Mouse (Mus musculus) MEL (cell line): ENCODE measurements around the gene Usp33. TPM values are rescaled to one million over a fixed set of nuclear protein-coding genes. Genes with fewer than 3 reads are reported as not detected.

Experiments
- DNase-seq: peaks from one replicate; pipeline ENCODE4 v3.0.0; 2011; ENCODE audit warnings: low read depth, low spot score
- H3K27ac ChIP-seq: 2 replicates; pipeline ENCODE4 v1.5.1; 2012; ENCODE audit warnings: low read depth, mild to moderate bottlenecking, control low read depth, low read length, moderate library complexity; ENCODE audit not compliant: control insufficient read depth
- H3K27me3 ChIP-seq, 2 experiments: fragments of 150-350 bp in 1 of 2; sonication (generic) in 1 of 2; 2 replicates each; pipeline ENCODE4 v1.6.1; 2012; ENCODE audit warnings: low read length in 2 of 2, mild to moderate bottlenecking in 2 of 2, improper control_type of control experiment in 1 of 2, moderate library complexity in 1 of 2; ENCODE audit not compliant: insufficient read depth in 2 of 2, control insufficient read depth in 1 of 2
- H3K36me3 ChIP-seq, 2 experiments: 2 replicates each; pipeline ENCODE4 v1.6.1; 2012 to 2014; ENCODE audit warnings: low read length in 2 of 2, improper control_type of control experiment in 1 of 2, inconsistent platforms in 1 of 2, mild to moderate bottlenecking in 1 of 2; ENCODE audit not compliant: insufficient read depth in 2 of 2, control insufficient read depth in 1 of 2
- H3K4me1 ChIP-seq, 2 experiments: fragments of 150-350 bp in 1 of 2; sonication (generic) in 1 of 2; 2 replicates each; pipeline ENCODE4 v1.6.1; 2012; ENCODE audit warnings: low read length in 2 of 2, improper control_type of control experiment in 1 of 2, mild to moderate bottlenecking in 1 of 2; ENCODE audit not compliant: insufficient read depth in 2 of 2, control insufficient read depth in 1 of 2
- H3K4me3 ChIP-seq, 2 experiments: fragments of 150-350 bp in 1 of 2; sonication (generic) in 1 of 2; 2 replicates each; pipeline ENCODE4 v1.5.1; 2012; ENCODE audit warnings: low read depth in 2 of 2, low read length in 2 of 2, mild to moderate bottlenecking in 2 of 2, moderate library complexity in 2 of 2, control low read depth in 1 of 2, improper control_type of control experiment in 1 of 2; ENCODE audit not compliant: control insufficient read depth in 1 of 2, insufficient read depth in 1 of 2
- H3K79me2 ChIP-seq: 2 replicates; pipeline ENCODE4 v1.6.1; 2012; ENCODE audit warnings: mild to moderate bottlenecking, low read length, moderate library complexity; ENCODE audit not compliant: control insufficient read depth, poor library complexity, insufficient read depth
- H3K9ac ChIP-seq: 2 replicates; pipeline ENCODE4 v1.6.1; 2012; ENCODE audit warnings: low read depth, mild to moderate bottlenecking, control low read depth, low read length, moderate library complexity; ENCODE audit not compliant: control insufficient read depth, poor library complexity, severe bottlenecking
- H3K9me3 ChIP-seq: fragments of 150-350 bp; sonication (generic); replicated peaks from 2 replicates; pipeline ENCODE4 v1.6.1; 2012; ENCODE audit warnings: mild to moderate bottlenecking, low read length, improper control_type of control experiment, moderate library complexity; ENCODE audit not compliant: insufficient read depth
- BHLHE40 ChIP-seq: IDR thresholded peaks from 2 replicates; pipeline ENCODE4 v1.6.1; 2012; ENCODE audit warnings: low read depth, mild to moderate bottlenecking, inconsistent platforms, low read length, improper control_type of control experiment, borderline replicate concordance
- CTCF ChIP-seq, 3 experiments: IDR thresholded peaks in 2 of 3; conservative IDR thresholded peaks in 1 of 3; 2 replicates each; pipeline ENCODE4 v1.5.1; 2011 to 2012; ENCODE audit warnings: low read length in 3 of 3, low read depth in 2 of 3, mild to moderate bottlenecking in 2 of 3, improper control_type of control experiment in 1 of 3, inconsistent platforms in 1 of 3, mixed read lengths in 1 of 3, moderate library complexity in 1 of 3; ENCODE audit not compliant: control insufficient read depth in 1 of 3, insufficient read depth in 1 of 3, poor library complexity in 1 of 3, severe bottlenecking in 1 of 3
- E2F4 ChIP-seq: IDR thresholded peaks from 2 replicates; pipeline ENCODE4 v1.6.1; 2011; ENCODE audit warnings: low read depth, low read length, improper control_type of control experiment, borderline replicate concordance
- EP300 ChIP-seq, 2 experiments: IDR thresholded peaks; 2 replicates each; pipeline ENCODE4 v1.6.1; 2011; ENCODE audit warnings: improper control_type of control experiment in 2 of 2, low read length in 2 of 2, low read depth in 1 of 2, mild to moderate bottlenecking in 1 of 2
- ETS1 ChIP-seq: IDR thresholded peaks from 2 replicates; pipeline ENCODE4 v1.6.1; 2012; ENCODE audit warnings: low read depth, mild to moderate bottlenecking, inconsistent platforms, low read length, improper control_type of control experiment, moderate library complexity
- MAX ChIP-seq: IDR thresholded peaks from 2 replicates; pipeline ENCODE4 v1.6.1; 2011; ENCODE audit warnings: low read length, improper control_type of control experiment
- MAZ ChIP-seq: IDR thresholded peaks from 2 replicates; pipeline ENCODE4 v1.6.1; 2012; ENCODE audit warnings: low read depth, mild to moderate bottlenecking, inconsistent platforms, low read length, improper control_type of control experiment
- MYB ChIP-seq: IDR thresholded peaks from 2 replicates; pipeline ENCODE4 v1.6.1; 2011; ENCODE audit warnings: mild to moderate bottlenecking, low read depth, low read length, improper control_type of control experiment
- NELFE ChIP-seq: IDR thresholded peaks from 2 replicates; pipeline ENCODE4 v1.6.1; 2011; ENCODE audit warnings: low read depth, low read length, improper control_type of control experiment
- NRF1 ChIP-seq: IDR thresholded peaks from 2 replicates; pipeline ENCODE4 v1.6.1; 2014; ENCODE audit warnings: low read depth, mild to moderate bottlenecking, inconsistent platforms, low read length, improper control_type of control experiment, moderate library complexity; ENCODE audit not compliant: poor library complexity, insufficient read depth, severe bottlenecking
- POLR2A ChIP-seq, 2 experiments: IDR thresholded peaks; 2 replicates each; pipeline ENCODE4 v1.6.1; 2011 to 2012; ENCODE audit warnings: low read length in 2 of 2, mild to moderate bottlenecking in 2 of 2, control low read depth in 1 of 2, improper control_type of control experiment in 1 of 2, low read depth in 1 of 2, moderate library complexity in 1 of 2; ENCODE audit not compliant: control insufficient read depth in 1 of 2, insufficient read depth in 1 of 2, poor library complexity in 1 of 2
- POLR2AphosphoS2 ChIP-seq: IDR thresholded peaks from 2 replicates; pipeline ENCODE4 v1.6.1; 2011; ENCODE audit warnings: low read length, improper control_type of control experiment
- RAD21 ChIP-seq: IDR thresholded peaks from 2 replicates; pipeline ENCODE4 v1.6.1; 2011; ENCODE audit warnings: mild to moderate bottlenecking, low read depth, low read length, improper control_type of control experiment
- SMC3 ChIP-seq: IDR thresholded peaks from 2 replicates; pipeline ENCODE4 v1.6.1; 2011; ENCODE audit warnings: low read depth, low read length, improper control_type of control experiment
- TAL1 ChIP-seq: IDR thresholded peaks from 2 replicates; pipeline ENCODE4 v1.6.1; 2012; ENCODE audit warnings: mild to moderate bottlenecking, inconsistent platforms, low read length, moderate library complexity, mixed read lengths
- TCF12 ChIP-seq: IDR thresholded peaks from 2 replicates; pipeline ENCODE4 v1.6.1; 2014; ENCODE audit warnings: low read depth, mild to moderate bottlenecking, inconsistent platforms, low read length, improper control_type of control experiment, moderate library complexity
- USF1 ChIP-seq: IDR thresholded peaks from 2 replicates; pipeline ENCODE4 v1.6.1; 2014; ENCODE audit warnings: low read depth, mild to moderate bottlenecking, inconsistent platforms, low read length, improper control_type of control experiment, moderate library complexity
- USF2 ChIP-seq, 2 experiments: IDR thresholded peaks; 2 replicates each; pipeline ENCODE4 v1.6.1; 2011 to 2012; ENCODE audit warnings: improper control_type of control experiment in 2 of 2, low read length in 2 of 2, borderline replicate concordance in 1 of 2, inconsistent platforms in 1 of 2, low read depth in 1 of 2, mild to moderate bottlenecking in 1 of 2; ENCODE audit not compliant: insufficient read depth in 1 of 2
- ZC3H11A ChIP-seq: IDR thresholded peaks from 2 replicates; pipeline ENCODE4 v1.6.1; 2012; ENCODE audit warnings: low read depth, mild to moderate bottlenecking, inconsistent platforms, low read length, improper control_type of control experiment
- ZNF384 ChIP-seq: IDR thresholded peaks from 2 replicates; pipeline ENCODE4 v1.6.1; 2012; ENCODE audit warnings: low read depth, mild to moderate bottlenecking, inconsistent platforms, low read length, improper control_type of control experiment
- polyA plus RNA-seq, 2 experiments: library from polyadenylated mRNA; stranded (reverse) in 1 of 2; unstranded in 1 of 2; fragments of >175 nt in 1 of 2; fragments of >200 nt in 1 of 2; gene quantifications; 2 replicates each; pipeline versions ENCODE4 v1.2.1 to v1.2.4; 2012; ENCODE audit warnings: low replicate concordance in 2 of 2, low read depth in 1 of 2; ENCODE audit not compliant: insufficient read length in 2 of 2, insufficient read depth in 1 of 2, missing spikeins in 1 of 2
- total RNA-seq: library from RNA; depleted of rRNA; stranded (reverse); fragments of 300-350 nt; gene quantifications from 2 replicates; pipeline ENCODE4 v1.2.3, GENCODE M21; 2012

The Usp33 gene
- total and polyA plus RNA-seq, 3 experiments, result 32.3 to 34.1 TPM; not detected in 1

GRCm38 (mm10) chr3:152345732-152346632, at the start of gene Usp33 (continued):
- TF ChIP-seq USF1 (no peak), MAX (no peak), TCF12 (peak; percentile 72), POLR2A (IDR thresholded peaks at IDR 0.05; ENCODE audit: control insufficient read depth in 1 of 2, insufficient read depth in 1 of 2, low read depth in 1 of 2, low read length in 2 of 2, poor library complexity in 1 of 2) (peak; percentile 87 to 95; a peak in 3 of 4 replicates), MYB (no peak)

GRCm38 (mm10) chr3:152300376-152301337, 45.6 kb upstream of the Usp33 start:
- Histone ChIP-seq H3K27me3 (no peaks in the 10 kb centered on the region), H3K4me1 (no peaks in the 10 kb centered on the region), H3K36me3 (peaks cover 0 to 1% of the 10 kb centered on the region in 2 experiments; a peak in 2 of 4 replicates), H3K4me3 (no peak overlapping the region), H3K79me2 (no peaks in the 10 kb centered on the region), H3K9ac (no peak overlapping the region), H3K27ac (no peak overlapping the region), H3K9me3 (no peaks in the 10 kb centered on the region)
- no peak for TF ChIP-seq MAZ
- no peak for TF ChIP-seq BHLHE40
- TF ChIP-seq EP300 (IDR thresholded peaks at IDR 0.05; ENCODE audit: low read depth in 1 of 2, low read length in 2 of 2), result no peak
- no peak for TF ChIP-seq POLR2AphosphoS2
- TF ChIP-seq NELFE, result no peak
- no peak for TF ChIP-seq ETS1
- no peak for TF ChIP-seq TAL1
- no peak for TF ChIP-seq ZNF384
- TF ChIP-seq E2F4, result no peak
- TF ChIP-seq ZC3H11A, result no peak
- peak; percentile 52 for TF ChIP-seq SMC3
- peak; percentile 27 to 56 (median 36) for TF ChIP-seq CTCF (IDR thresholded peaks at IDR 0.05 in 2 of 3, conservative IDR thresholded peaks at IDR 0.05 in 1 of 3; ENCODE audit: control insufficient read depth in 1 of 3, insufficient read depth in 1 of 3, low read depth in 2 of 3, low read length in 3 of 3, poor library complexity in 1 of 3, severe bottlenecking in 1 of 3)
- TF ChIP-seq USF2 (IDR thresholded peaks at IDR 0.05; ENCODE audit: borderline replicate concordance in 1 of 2, insufficient read depth in 1 of 2, low read depth in 1 of 2, low read length in 2 of 2), result no peak
- TF ChIP-seq NRF1, result no peak
- TF ChIP-seq RAD21, result peak; percentile 19
- peak; percentile 44 for DNase-seq
